Mouse (Mus musculus): ENCODE results near the gene Fancm. TPM values are rescaled to one million over a fixed set of nuclear protein-coding genes. Genes with fewer than 3 reads are reported as not detected.

The Fancm gene
- total and polyA plus RNA-seq, 3 experiments: 11.7 to 25.3 (median 12.8) TPM

DNA sequence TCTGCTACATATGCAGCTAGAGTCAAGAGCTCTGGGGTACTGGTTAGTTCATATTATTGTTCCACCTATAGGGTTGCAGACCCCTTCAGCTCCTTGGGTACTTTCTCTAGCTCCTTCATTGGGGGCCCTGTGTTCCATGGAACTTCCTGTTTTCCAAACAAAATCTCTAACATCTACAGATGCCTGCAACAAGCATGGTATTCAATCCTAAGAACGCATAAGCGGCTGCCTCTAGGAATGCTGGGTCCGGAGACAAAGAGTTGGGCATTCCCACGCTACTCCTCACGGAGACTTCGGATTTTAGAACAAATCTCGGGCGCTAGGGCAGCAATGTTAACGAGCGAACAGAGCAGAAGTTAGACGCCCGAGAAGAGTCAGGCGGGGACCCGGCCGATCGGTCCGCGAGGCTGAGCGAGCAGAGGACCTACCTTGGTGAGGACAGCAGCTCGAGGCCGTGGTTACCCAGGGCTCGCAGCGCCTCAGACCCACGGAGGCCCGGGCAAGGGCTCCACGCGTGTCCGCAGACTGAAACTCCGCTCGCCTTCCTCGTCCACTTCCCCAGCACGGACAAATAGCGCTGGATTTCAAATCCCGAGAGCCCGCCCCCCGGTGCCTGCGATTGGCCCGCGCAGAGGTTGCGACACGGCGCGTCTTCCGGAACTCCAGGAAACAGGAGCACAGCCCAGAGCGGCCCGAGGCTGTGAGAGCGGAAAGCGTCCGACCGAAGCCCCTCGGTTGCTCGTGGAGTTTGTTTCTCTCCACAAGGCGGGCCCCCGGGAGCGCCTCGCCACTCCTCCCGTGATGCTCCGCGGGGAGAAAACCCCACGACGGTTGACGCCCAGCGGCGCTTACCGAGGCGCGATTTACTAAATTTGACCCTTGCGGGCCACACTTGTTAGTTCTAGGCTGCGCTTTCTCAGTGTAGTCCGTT is 96.9 kb downstream of the Fancm start, which contains the start of gene Mis18bp1:
Mis18bp1 (minus strand) TSS at position 584 of the 931 bp plus-strand sequence.
- Histone ChIP-seq H3K4me1 (ENCODE audit: control insufficient read depth in 1 of 2, insufficient read depth in 2 of 2, low read length in 2 of 2) (peaks cover 0 to 12% of the 10 kb centered on the region in 2 experiments), H3K27me3 (ENCODE audit: control insufficient read depth in 1 of 2, insufficient read depth in 2 of 2, low read length in 2 of 2) (no peaks in the 10 kb centered on the region), H3K9me3 (replicated peaks; ENCODE audit: insufficient read depth, low read length) (no peaks in the 10 kb centered on the region), H3K36me3 (ENCODE audit: control insufficient read depth in 1 of 2, insufficient read depth in 2 of 2, low read length in 2 of 2) (peaks cover 2 to 16% of the 10 kb centered on the region in 2 experiments; a peak in 3 of 4 replicates), H3K9ac (ENCODE audit: control insufficient read depth, low read depth, low read length, poor library complexity, severe bottlenecking) (peak within 1 kb of the TSS; percentile 94), H3K79me2 (ENCODE audit: control insufficient read depth, insufficient read depth, low read length, poor library complexity) (peaks cover 42% of the 10 kb centered on the region), H3K4me3 (ENCODE audit: control insufficient read depth in 1 of 2, insufficient read depth in 1 of 2, low read depth in 2 of 2, low read length in 2 of 2) (peak within 1 kb of the TSS; percentile 87 to 97), H3K27ac (ENCODE audit: control insufficient read depth, low read depth, low read length) (peak within 1 kb of the TSS; percentile 86)
- peak; percentile 98 for DNase-seq (ENCODE audit: low read depth, low spot score)
- no peak for TF ChIP-seq TAL1 (IDR thresholded peaks at IDR 0.05; ENCODE audit: low read length)
- TF ChIP-seq MYC (IDR thresholded peaks at IDR 0.05; ENCODE audit: low read depth, low read length): no peak
- no peak for TF ChIP-seq ZNF384 (IDR thresholded peaks at IDR 0.05; ENCODE audit: low read depth, low read length)
- TF ChIP-seq ZKSCAN1 (IDR thresholded peaks at IDR 0.05; ENCODE audit: low read depth, low read length): no peak
- no peak for TF ChIP-seq USF2 (IDR thresholded peaks at IDR 0.05; ENCODE audit: borderline replicate concordance in 1 of 2, insufficient read depth in 1 of 2, low read depth in 1 of 2, low read length in 2 of 2)
- 0 out of 2 replicates have a peak, but pooled peaks have one; percentile 28 for TF ChIP-seq TCF12 (IDR thresholded peaks at IDR 0.05; ENCODE audit: low read depth, low read length)
- TF ChIP-seq MAX (IDR thresholded peaks at IDR 0.05; ENCODE audit: low read length): peak; percentile 64
- peak; percentile 51; the same call in 1 of the 2 replicates for TF ChIP-seq ZMIZ1 (IDR thresholded peaks at IDR 0.05; ENCODE audit: low read depth, low read length)
- no peak for TF ChIP-seq MEF2A (IDR thresholded peaks at IDR 0.05; ENCODE audit: extremely low read depth, insufficient replicate concordance, low read depth, low read length, poor library complexity, severe bottlenecking)
- TF ChIP-seq CTCF (IDR thresholded peaks at IDR 0.05 in 2 of 3, conservative IDR thresholded peaks at IDR 0.05 in 1 of 3; ENCODE audit: control insufficient read depth in 1 of 3, insufficient read depth in 1 of 3, low read depth in 2 of 3, low read length in 3 of 3, poor library complexity in 1 of 3, severe bottlenecking in 1 of 3): no peak
- TF ChIP-seq EP300 (IDR thresholded peaks at IDR 0.05; ENCODE audit: low read depth in 1 of 2, low read length in 2 of 2): peak in 1 of 2 experiments; percentile 35; a peak in 1 of 4 replicates
- TF ChIP-seq POLR2A (IDR thresholded peaks at IDR 0.05; ENCODE audit: control insufficient read depth in 1 of 2, insufficient read depth in 1 of 2, low read depth in 1 of 2, low read length in 2 of 2, poor library complexity in 1 of 2): peak; percentile 55 to 66; a peak in 2 of 4 replicates
- no peak for TF ChIP-seq POLR2AphosphoS5 (IDR thresholded peaks at IDR 0.05; ENCODE audit: borderline replicate concordance, low read depth, low read length)
- TF ChIP-seq JUND (IDR thresholded peaks at IDR 0.05; ENCODE audit: low read depth, low read length): no peak
- TF ChIP-seq E2F4 (IDR thresholded peaks at IDR 0.05; ENCODE audit: borderline replicate concordance, low read depth, low read length): no peak
- no peak for TF ChIP-seq SMC3 (IDR thresholded peaks at IDR 0.05; ENCODE audit: low read depth, low read length)
- TF ChIP-seq GATA1 (IDR thresholded peaks at IDR 0.05; ENCODE audit: low read depth, low read length): no peak
- TF ChIP-seq MAZ (IDR thresholded peaks at IDR 0.05; ENCODE audit: low read depth, low read length): peak; percentile 65; the same call in 1 of the 2 replicates
- peak; percentile 53 for TF ChIP-seq NELFE (IDR thresholded peaks at IDR 0.05; ENCODE audit: low read depth, low read length)
- no peak for TF ChIP-seq CHD1 (IDR thresholded peaks at IDR 0.05; ENCODE audit: low read depth, low read length)
- peak; percentile 93 for TF ChIP-seq MYB (IDR thresholded peaks at IDR 0.05; ENCODE audit: low read depth, low read length)
- no peak for TF ChIP-seq UBTF (IDR thresholded peaks at IDR 0.05; ENCODE audit: borderline replicate concordance, insufficient read depth, low read depth, low read length)
- TF ChIP-seq MXI1 (IDR thresholded peaks at IDR 0.05; ENCODE audit: low read depth, low read length): peak; percentile 82
- TF ChIP-seq TBP (IDR thresholded peaks at IDR 0.05; ENCODE audit: low read depth, low read length): peak; percentile 35; the same call in 1 of the 2 replicates
- peak; percentile 36; the same call in 1 of the 2 replicates for TF ChIP-seq ETS1 (IDR thresholded peaks at IDR 0.05; ENCODE audit: low read depth, low read length)
- TF ChIP-seq RCOR1 (IDR thresholded peaks at IDR 0.05; ENCODE audit: low read depth, low read length): no peak
- no peak for TF ChIP-seq ZC3H11A (IDR thresholded peaks at IDR 0.05; ENCODE audit: low read depth, low read length)
- TF ChIP-seq BHLHE40 (IDR thresholded peaks at IDR 0.05; ENCODE audit: borderline replicate concordance, low read depth, low read length): no peak
- peak; percentile 89 for TF ChIP-seq SIN3A (IDR thresholded peaks at IDR 0.05; ENCODE audit: low read length)
- peak; percentile 93 for TF ChIP-seq HCFC1 (IDR thresholded peaks at IDR 0.05; ENCODE audit: low read depth, low read length)
- TF ChIP-seq CHD2 (IDR thresholded peaks at IDR 0.05; ENCODE audit: low read length): no peak
- 0 out of 2 replicates have a peak, but pooled peaks have one; percentile 25 for TF ChIP-seq NRF1 (IDR thresholded peaks at IDR 0.05; ENCODE audit: insufficient read depth, low read depth, low read length, poor library complexity, severe bottlenecking)
- peak; percentile 51; the same call in 1 of the 2 replicates for TF ChIP-seq POLR2AphosphoS2 (IDR thresholded peaks at IDR 0.05; ENCODE audit: low read length)
- TF ChIP-seq RAD21 (IDR thresholded peaks at IDR 0.05; ENCODE audit: low read depth, low read length): no peak
- TF ChIP-seq KAT2A (conservative IDR thresholded peaks at IDR 0.05; ENCODE audit: low read depth, low read length): peak; percentile 64; the same call in 1 of the 2 replicates
